Mouse (Mus musculus) embryonic facial prominence, embryonic 14.5 days (tissue): ENCODE data around the gene Cabp1. TPM values are rescaled to one million over a fixed set of nuclear protein-coding genes. Genes with fewer than 3 reads are reported as not detected.

ENCODE experiments used
- ATAC-seq: fragments of 200-750 bp; cut with Nextera tagmentation; 2 replicates; pipeline ENCODE4 v1.8.0; 2017; ENCODE audit warnings: low read depth, moderate number of reproducible peaks, moderate TSS enrichment
- DNase-seq: peaks from one replicate; pipeline ENCODE4 v3.0.0-alpha.2; 2015; ENCODE audit warnings: low spot score
- H3K27ac ChIP-seq: fragments of 300-500 bp; sonication (generic); replicated peaks from 2 replicates; pipeline ENCODE4 v1.5.1; 2014; ENCODE audit warnings: low read depth, mild to moderate bottlenecking, low read length, moderate library complexity
- H3K27me3 ChIP-seq: fragments of 300-500 bp; sonication (generic); replicated peaks from 2 replicates; pipeline ENCODE4 v1.6.1; 2014; ENCODE audit warnings: low read length; ENCODE audit not compliant: control insufficient read depth, insufficient read depth
- H3K36me3 ChIP-seq: fragments of 300-500 bp; sonication (generic); 2 replicates; pipeline ENCODE4 v1.6.1; 2014; ENCODE audit warnings: low read length, mixed read lengths; ENCODE audit not compliant: control insufficient read depth, insufficient read depth
- H3K4me1 ChIP-seq: fragments of 300-500 bp; sonication (generic); 2 replicates; pipeline ENCODE4 v1.6.1; 2014; ENCODE audit warnings: antibody characterized with exemption, low read length; ENCODE audit not compliant: control insufficient read depth, insufficient read depth
- H3K4me2 ChIP-seq: fragments of 300-500 bp; sonication (generic); 2 replicates; pipeline ENCODE4 v1.6.1; 2014; ENCODE audit warnings: low read depth, mild to moderate bottlenecking, low read length, moderate library complexity, mixed read lengths
- H3K4me3 ChIP-seq: fragments of 300-500 bp; sonication (generic); 2 replicates; pipeline ENCODE4 v1.5.1; 2014; ENCODE audit warnings: low read depth, mild to moderate bottlenecking, low read length
- H3K9ac ChIP-seq: fragments of 300-500 bp; sonication (generic); 2 replicates; pipeline ENCODE4 v1.6.1; 2014; ENCODE audit warnings: low read depth, mild to moderate bottlenecking, low read length, moderate library complexity, mixed read lengths
- H3K9me3 ChIP-seq: fragments of 300-500 bp; sonication (generic); 2 replicates; pipeline ENCODE4 v1.6.1; 2016; ENCODE audit warnings: low read length; ENCODE audit not compliant: control insufficient read depth
- WGBS: fragments of 180-500 bp; shearing (Covaris S2); extraction: QIAGEN DNeasy Blood & Tissue Kit; methylation state at CpG from one replicate; pipeline ENCODE4 v1.1.7; 2014; 5-methylcytosine and 5-hydroxymethylcytosine counted together
- polyA plus RNA-seq: library from polyadenylated mRNA; unstranded; fragments of >200 nt; fragmentation: Nextera tagmentation; extraction: Ambion mirVana; gene quantifications from 2 replicates; pipeline ENCODE4 v1.2.1, GENCODE M21; 2014

Cabp1 gene
- polyA plus RNA-seq, 1 experiment from 2014 or later, result 3.1 TPM

DNA sequence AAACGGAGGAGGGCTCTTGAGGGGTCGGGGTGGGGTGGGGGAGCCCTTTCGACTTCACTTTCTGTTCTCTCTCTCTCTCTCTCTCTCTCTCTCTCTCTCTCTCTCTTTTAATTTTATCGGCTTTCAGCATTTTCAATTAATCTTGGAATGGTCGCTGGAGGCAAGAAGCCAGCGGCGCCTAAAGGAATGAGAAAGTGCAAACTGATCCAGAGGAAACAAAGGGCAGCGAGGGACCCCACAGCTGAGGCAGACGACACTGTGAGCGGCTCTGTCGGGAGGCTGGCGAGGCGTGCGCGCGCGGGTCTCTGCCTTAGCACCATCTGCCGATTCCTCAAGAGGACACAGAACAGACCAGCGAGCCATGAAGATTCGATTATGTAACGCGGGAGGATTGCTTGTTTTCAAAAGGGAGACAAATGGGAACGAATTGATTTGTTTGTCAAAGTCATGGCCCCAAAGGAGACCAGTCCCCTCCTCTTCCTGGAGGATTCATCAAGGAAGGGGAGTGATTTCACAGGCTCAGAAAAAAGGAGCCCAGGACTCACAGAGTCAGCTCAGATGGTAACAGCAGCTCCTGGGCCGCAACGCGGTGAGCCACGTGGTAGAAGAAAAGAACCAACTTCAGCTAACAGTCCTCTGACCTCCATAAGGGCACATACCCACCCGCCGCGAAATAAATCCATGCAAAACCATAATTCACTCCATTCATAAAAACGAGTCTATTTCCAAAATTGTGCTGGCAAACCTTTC lies 10.6 kb upstream of the Cabp1 start:
- Histone ChIP-seq H3K4me2 (peak overlapping the region; percentile 60), H3K36me3 (no peaks in the 10 kb centered on the region), H3K27me3 (no peaks in the 10 kb centered on the region), H3K9ac (peak overlapping the region; percentile 57), H3K4me3 (peak overlapping the region; percentile 33), H3K9me3 (no peaks in the 10 kb centered on the region), H3K4me1 (peaks cover 8% of the 10 kb centered on the region), H3K27ac (peak overlapping the region; percentile 50; the same call in 1 of the 2 replicates)
- WGBS, result 4% methylated on average over 31 of the region's 31 CpGs
- ATAC-seq (peak; percentile 82), DNase-seq (peak; percentile 73)

DNA sequence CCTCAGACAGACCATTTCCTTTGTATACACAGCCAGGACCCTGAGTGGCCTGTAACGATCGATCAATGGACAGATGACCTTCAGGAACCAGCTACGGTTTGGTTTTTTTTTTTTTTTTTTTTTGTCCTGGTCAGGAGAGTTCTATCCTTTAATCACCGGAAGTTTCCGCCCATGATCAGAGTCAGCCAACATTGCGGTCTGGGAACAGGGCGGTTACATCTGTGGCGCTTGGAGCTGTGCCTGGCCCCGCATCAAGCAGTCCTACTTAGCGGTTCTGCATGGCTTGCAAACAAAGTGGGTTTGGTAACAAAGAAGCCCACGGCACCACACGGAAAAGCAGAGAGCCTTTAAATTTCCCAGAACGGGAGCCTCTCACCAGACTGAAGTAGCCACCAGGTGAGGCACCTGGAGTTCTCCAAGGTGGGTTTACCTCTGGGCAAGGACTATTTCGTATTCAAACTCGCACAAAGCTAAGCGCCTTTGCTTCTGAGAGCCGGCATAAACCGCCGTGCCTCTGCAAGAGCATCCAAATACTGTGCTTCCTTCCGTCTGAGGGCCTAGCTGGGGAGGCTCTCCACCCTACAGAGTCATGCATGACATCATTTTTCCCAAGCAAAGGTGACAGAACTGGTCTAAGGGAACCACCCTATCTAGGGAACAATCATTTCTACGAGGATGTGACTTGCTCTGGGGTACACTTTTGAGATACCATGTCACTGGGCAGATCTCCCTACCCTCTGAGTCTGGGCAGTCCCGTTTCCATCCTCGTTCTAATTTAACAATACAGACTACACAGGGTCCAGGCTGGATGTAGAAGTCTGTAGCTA lies 9.8 kb upstream of the Cabp1 start:
- H3K9ac ChIP-seq, result peak overlapping the region; percentile 57
- DNase-seq (peak; percentile 62), ATAC-seq (peak; percentile 59)
- no peaks in the 10 kb centered on the region for H3K36me3 ChIP-seq
- 19% methylated on average over 23 of the region's 23 CpGs for WGBS
- H3K27me3 ChIP-seq, result no peaks in the 10 kb centered on the region
- peak overlapping the region; percentile 17; the same call in 1 of the 2 replicates for H3K27ac ChIP-seq
- peak overlapping the region; percentile 33 for H3K4me3 ChIP-seq
- H3K9me3 ChIP-seq, result no peaks in the 10 kb centered on the region
- H3K4me2 ChIP-seq, result peak overlapping the region; percentile 60
- H3K4me1 ChIP-seq, result peaks cover 8% of the 10 kb centered on the region

DNA sequence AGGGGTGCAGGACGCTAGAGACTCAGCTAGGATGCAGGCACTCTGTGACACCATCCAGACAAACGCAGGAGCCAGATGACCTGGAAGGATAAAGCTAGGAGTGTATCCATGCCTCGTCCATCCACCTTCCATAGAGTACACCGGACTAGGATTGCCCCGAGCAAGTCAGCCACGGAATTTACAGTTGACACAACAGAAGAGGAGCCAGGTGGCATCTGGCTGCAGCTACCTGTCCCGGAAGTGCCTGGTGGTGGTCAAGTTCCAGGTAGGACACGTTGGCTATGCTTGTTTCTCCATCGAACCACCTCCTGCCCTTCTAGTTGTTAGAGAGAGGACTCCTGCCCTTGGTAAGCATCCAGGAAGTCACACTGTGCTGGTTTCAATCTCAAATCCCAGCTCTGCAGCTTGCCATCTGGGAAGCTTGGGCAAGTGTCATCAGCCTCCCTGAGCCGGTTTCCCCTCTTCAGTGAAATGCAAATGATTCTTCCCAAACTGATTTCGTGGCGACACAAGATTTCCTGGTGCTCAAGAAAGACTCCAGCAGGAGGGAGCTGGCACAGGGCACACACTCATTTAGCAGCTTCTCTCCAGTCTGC lies 543 bp upstream of the Cabp1 start:
- Histone ChIP-seq H3K4me2 (peak overlapping the region; percentile 100), H3K9ac (no peak overlapping the region), H3K4me3 (peak overlapping the region; percentile 57), H3K27ac (no peak overlapping the region), H3K4me1 (peaks cover 14% of the 10 kb centered on the region), H3K9me3 (no peaks in the 10 kb centered on the region), H3K36me3 (no peaks in the 10 kb centered on the region), H3K27me3 (peaks cover 55% of the 10 kb centered on the region)
- ATAC-seq (no peak), DNase-seq (no peak)
- 4% methylated on average over 11 of the region's 12 CpGs for WGBS

DNA sequence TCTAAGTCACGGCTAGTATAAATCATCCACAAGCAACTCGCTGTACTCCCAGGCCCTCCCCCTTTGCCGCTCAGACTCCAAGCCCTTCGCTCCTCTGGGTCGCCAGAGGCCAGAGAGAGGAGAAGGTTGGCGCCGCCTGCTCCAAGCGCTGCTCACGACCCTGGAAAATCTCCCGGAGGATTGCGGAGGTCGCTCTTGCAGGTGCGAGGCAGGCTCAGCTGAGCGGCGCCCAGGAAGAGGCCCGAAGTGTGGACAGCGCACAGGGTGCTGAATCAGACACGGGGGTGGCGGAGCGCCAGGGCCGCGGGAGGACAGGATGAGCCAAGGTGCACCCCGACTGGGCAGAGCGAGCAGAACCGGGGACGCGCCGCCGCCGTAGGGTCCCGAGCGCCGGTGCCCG lies 955 bp downstream of the Cabp1 start:
- WGBS, result under 1% methylated on average over 18 of the region's 34 CpGs

DNA sequence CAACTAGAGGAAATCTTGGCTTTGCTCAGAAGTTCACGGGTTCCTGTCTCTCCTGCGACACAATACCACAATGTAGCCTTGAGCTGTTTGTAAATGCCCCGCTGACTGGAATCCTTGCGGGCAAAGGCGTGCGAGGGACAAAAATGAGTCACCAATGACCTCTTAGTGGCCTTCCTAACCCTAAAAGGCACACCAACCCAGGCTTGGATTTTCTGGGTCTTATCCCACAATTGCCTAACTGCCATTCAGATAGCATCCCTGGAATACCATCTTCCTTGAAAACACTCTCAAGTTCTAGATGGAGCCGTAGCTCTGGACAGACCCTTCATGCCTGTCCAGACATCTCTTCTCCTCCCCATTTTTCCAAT lies 1.4 kb downstream of the Cabp1 start:
- DNase-seq (no peak), ATAC-seq (no peak)
- 0 out of 2 replicates have a peak overlapping the region, but pooled peaks have one; percentile 59 for H3K9ac ChIP-seq
- no peaks in the 10 kb centered on the region for H3K36me3 ChIP-seq
- H3K27me3 ChIP-seq, result peaks cover 57% of the 10 kb centered on the region
- peak overlapping the region; percentile 57 for H3K4me3 ChIP-seq
- no peak overlapping the region for H3K27ac ChIP-seq
- H3K4me2 ChIP-seq, result peak overlapping the region; percentile 100
- H3K9me3 ChIP-seq, result no peaks in the 10 kb centered on the region
- H3K4me1 ChIP-seq, result peaks cover 14% of the 10 kb centered on the region
- WGBS, result 18% methylated on average over 7 of the region's 7 CpGs

More for the DNA sequence above, 955 bp downstream of the Cabp1 start:
- DNase-seq, result peak; percentile 42
- Histone ChIP-seq H3K27me3 (peaks cover 57% of the 10 kb centered on the region), H3K36me3 (no peaks in the 10 kb centered on the region), H3K9me3 (no peaks in the 10 kb centered on the region), H3K4me1 (peaks cover 14% of the 10 kb centered on the region), H3K4me2 (peak overlapping the region; percentile 100), H3K4me3 (peak overlapping the region; percentile 57), H3K9ac (peak overlapping the region; percentile 59), H3K27ac (no peak overlapping the region)
- 0 out of 2 replicates have a peak, but pooled peaks have one; percentile 17 for ATAC-seq

DNA sequence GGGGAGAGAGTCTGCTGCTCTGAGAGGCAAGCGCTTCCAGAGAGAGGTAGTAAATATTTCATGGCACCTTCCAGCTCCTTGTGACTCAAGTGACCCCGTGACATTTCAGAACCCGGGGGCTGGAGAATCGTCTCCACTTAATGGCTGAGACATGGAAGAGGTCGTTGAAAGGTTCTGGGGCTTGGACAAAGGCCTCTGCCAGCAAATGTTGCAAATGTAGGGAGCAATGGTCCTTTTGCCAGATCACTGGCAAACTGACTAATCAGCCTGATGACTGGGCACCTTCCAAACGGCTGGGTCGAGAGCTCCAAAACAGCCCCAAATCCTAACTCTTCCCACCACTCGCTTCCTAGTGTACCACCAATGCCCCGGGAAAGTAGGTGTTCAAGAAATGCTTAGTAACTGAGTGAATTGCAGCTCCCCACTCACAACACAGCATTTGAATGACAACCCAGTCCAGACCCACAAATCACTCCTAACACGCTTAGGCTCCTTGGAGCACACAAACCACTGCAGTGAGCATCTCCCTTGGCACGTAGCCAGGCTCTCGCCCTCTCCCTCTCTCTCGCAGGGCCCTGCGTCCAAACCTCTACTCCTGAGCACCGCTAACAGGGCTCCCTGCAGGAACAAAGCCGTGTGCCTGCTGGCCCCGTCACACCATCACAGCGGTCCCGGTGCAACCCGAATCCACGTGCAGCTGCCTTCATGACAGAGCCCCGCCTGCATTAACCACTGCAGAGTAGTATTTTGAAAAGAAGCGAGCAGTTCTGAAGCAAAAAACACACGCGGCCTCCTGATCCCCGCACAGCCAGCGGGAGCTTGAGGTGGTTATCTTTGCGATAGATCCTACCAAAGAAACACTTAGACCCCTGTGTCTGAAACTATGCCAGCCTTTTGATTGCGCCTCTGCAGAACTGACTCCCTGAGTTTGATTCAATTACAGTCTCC lies 2.0 kb downstream of the Cabp1 start:
- DNase-seq (no peak), ATAC-seq (no peak; the same call in 1 of the 2 replicates)
- peaks cover 61% of the 10 kb centered on the region for H3K27me3 ChIP-seq
- no peak overlapping the region for H3K9ac ChIP-seq
- peaks cover 18% of the 10 kb centered on the region for H3K4me1 ChIP-seq
- H3K4me2 ChIP-seq, result peak overlapping the region; percentile 100
- H3K9me3 ChIP-seq, result no peaks in the 10 kb centered on the region
- H3K27ac ChIP-seq, result no peak overlapping the region
- no peaks in the 10 kb centered on the region for H3K36me3 ChIP-seq
- H3K4me3 ChIP-seq, result peak overlapping the region; percentile 10
- 11% methylated on average over 29 of the region's 29 CpGs for WGBS

DNA sequence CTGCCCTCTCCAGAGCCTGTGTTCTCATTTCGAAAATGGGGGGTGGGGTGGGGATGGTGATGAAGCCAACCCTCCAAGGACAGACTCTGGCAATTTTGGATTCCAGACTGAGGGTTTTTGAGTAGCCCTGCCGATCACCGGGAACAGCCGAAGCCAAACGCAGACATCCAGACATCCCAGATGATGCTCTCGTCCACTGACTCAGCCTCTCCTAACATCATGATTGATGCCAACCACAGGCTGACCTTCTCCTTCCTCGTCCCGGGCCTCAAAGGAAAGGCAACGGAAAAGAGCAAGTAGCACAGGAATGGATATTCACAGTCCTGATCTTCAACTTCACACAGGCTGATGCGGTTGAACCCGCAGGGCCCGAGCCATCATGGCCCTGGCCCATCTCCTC lies 4.1 kb downstream of the Cabp1 start:
- no peak for ATAC-seq
- H3K9me3 ChIP-seq, result no peaks in the 10 kb centered on the region
- no peak overlapping the region for H3K4me3 ChIP-seq
- H3K4me2 ChIP-seq, result no peak overlapping the region
- peaks cover 26% of the 10 kb centered on the region for H3K4me1 ChIP-seq
- no peak overlapping the region for H3K9ac ChIP-seq
- H3K36me3 ChIP-seq, result no peaks in the 10 kb centered on the region
- DNase-seq, result no peak
- H3K27me3 ChIP-seq, result peaks cover 63% of the 10 kb centered on the region
- 71% methylated on average over 12 of the region's 12 CpGs for WGBS
- no peak overlapping the region for H3K27ac ChIP-seq

DNA sequence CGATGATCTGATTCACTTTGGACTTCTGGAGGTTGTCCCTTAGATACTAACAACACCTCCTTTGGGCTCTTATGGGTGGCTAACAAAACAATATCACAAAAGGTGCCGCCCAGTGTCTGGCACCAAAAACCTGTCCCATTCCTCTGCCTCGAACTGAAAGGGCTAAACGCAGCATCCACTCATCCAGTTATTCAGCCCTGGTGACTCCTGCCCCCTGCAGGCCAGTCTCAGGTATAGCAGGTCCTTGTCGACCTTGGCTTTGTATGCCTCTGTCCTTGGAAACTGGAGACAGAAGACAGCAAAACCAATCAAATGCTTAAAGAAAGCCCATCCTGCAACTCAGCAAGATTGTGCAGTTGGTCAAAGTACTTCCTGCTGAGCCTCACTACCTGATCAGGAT lies 5.4 kb downstream of the Cabp1 start:
- Histone ChIP-seq H3K27me3 (peaks cover 53% of the 10 kb centered on the region), H3K4me2 (no peak overlapping the region), H3K27ac (no peak overlapping the region), H3K4me3 (no peak overlapping the region), H3K9ac (no peak overlapping the region), H3K36me3 (no peaks in the 10 kb centered on the region), H3K9me3 (no peaks in the 10 kb centered on the region), H3K4me1 (peaks cover 26% of the 10 kb centered on the region)
- no peak for DNase-seq
- ATAC-seq, result no peak
- WGBS, result 49% methylated on average over 5 of the region's 5 CpGs
